Mouse (Mus musculus) cortical plate, adult 2 months (tissue): Measurements from ENCODE around the gene Dolk.

ENCODE experiments used
- CTCF ChIP-seq: fragments of 200-500 bp; IDR thresholded peaks from 2 replicates; pipeline ENCODE4 v1.5.1; 2011; ENCODE audit warnings: mild to moderate bottlenecking, control low read depth, low read length; ENCODE audit not compliant: insufficient read depth; ENCODE audit errors: extremely low read depth
- POLR2A ChIP-seq: fragments of 200-500 bp; IDR thresholded peaks from 2 replicates; pipeline ENCODE4 v1.6.1; 2011; ENCODE audit warnings: mild to moderate bottlenecking, low read length, control low read depth; ENCODE audit not compliant: insufficient read depth; ENCODE audit errors: extremely low read depth

DNA sequence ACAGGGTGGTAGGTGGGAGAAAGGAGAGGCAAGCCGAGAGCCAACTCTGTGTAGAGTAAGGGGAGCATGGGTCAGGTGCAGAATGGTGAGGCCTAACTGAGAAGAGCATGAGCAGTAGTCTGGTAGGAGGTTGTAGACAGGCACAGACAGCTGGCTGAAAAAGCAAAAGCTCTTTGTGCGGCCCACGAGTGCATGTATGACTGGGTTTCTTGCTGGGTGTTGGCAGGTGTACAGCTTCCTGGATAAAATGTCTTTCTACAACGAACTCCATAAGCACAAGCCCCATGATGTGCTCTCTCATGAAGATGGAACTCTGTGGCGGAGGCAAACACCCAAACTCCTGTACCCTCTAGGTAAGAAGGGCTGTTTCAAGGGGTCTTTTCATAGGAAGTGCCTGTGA is 30.8 kb upstream of the Dolk start:
- TF ChIP-seq POLR2A, result no peak
- TF ChIP-seq CTCF, result no peak
